ENCODE assay signal across 21 mouse cellular contexts in genomic region chr2:152122896-152123295, GRCm38 (mm10). TPM values are rescaled to one million over a fixed set of nuclear protein-coding genes. Genes with fewer than 3 reads are reported as not detected.
DNase-seq lines count a peak whose midpoint lies in the region; ATAC-seq and TF ChIP-seq lines count a peak whose summit lies in the region.
"Had no signal": no experiment of that assay in that cellular context is flagged by ENCODE, and none has a peak within 500 bp of the region (broad histone marks: within the 10 kb centered on the region; RNA-seq: fewer than 3 reads in every experiment).

No protein-coding gene starts in this region.

- intact Hi-C loops in heart, adult 2 months (cut with DNase I) = no loop called here

- H3K27me3 ChIP-seq in erythroblast, embryonic 14.5 days (ENCODE audit: control insufficient read depth) = no peaks in the 10 kb centered on the region
- H3K27me3 ChIP-seq in liver, embryonic 15.5 days = no peaks in the 10 kb centered on the region
- H3K27me3 ChIP-seq in heart, adult 2 months (ENCODE audit: control insufficient read depth, insufficient read depth, low read length) = no peaks in the 10 kb centered on the region
- H3K27me3 ChIP-seq: forebrain, embryonic 15.5 days; limb, embryonic 13.5 days had no signal

- peak overlapping the region; percentile 29 for H3K4me3 ChIP-seq in erythroblast, embryonic 14.5 days (replicated peaks)
- H3K4me3 ChIP-seq in liver, embryonic 15.5 days (replicated peaks) = no peak overlapping the region
- no peak overlapping the region for H3K4me3 ChIP-seq in heart, adult 2 months
- H3K4me3 ChIP-seq: forebrain, embryonic 15.5 days; heart, embryonic 10.5 days; limb, embryonic 13.5 days had no signal

- peak overlapping the region; percentile 54 for H3K4me2 ChIP-seq in liver, embryonic 15.5 days
- H3K4me2 ChIP-seq: forebrain, embryonic 15.5 days; limb, embryonic 13.5 days had no signal

- no peaks in the 10 kb centered on the region for H3K36me3 ChIP-seq in erythroblast, embryonic 14.5 days (ENCODE audit: control insufficient read depth)
- no peaks in the 10 kb centered on the region for H3K36me3 ChIP-seq in liver, embryonic 15.5 days (replicated peaks)
- H3K36me3 ChIP-seq in heart, adult 2 months (ENCODE audit: control insufficient read depth, insufficient read depth, low read length) = no peaks in the 10 kb centered on the region
- H3K36me3 ChIP-seq: forebrain, embryonic 15.5 days; heart, embryonic 10.5 days; limb, embryonic 13.5 days had no signal

- H3K9me3 ChIP-seq in erythroblast, embryonic 14.5 days (ENCODE audit: control insufficient read depth, low read length) = no peaks in the 10 kb centered on the region
- H3K9me3 ChIP-seq in liver, embryonic 15.5 days (replicated peaks) = no peaks in the 10 kb centered on the region
- H3K9me3 ChIP-seq: forebrain, embryonic 15.5 days; heart, embryonic 10.5 days; limb, embryonic 13.5 days had no signal

- peaks cover 66% of the 10 kb centered on the region for H3K4me1 ChIP-seq in erythroblast, embryonic 14.5 days (ENCODE audit: control insufficient read depth)
- peaks cover 43% of the 10 kb centered on the region for H3K4me1 ChIP-seq in liver, embryonic 15.5 days (replicated peaks)
- no peaks in the 10 kb centered on the region for H3K4me1 ChIP-seq in heart, adult 2 months (ENCODE audit: control insufficient read depth, insufficient read depth, low read length)
- H3K4me1 ChIP-seq: forebrain, embryonic 15.5 days had no signal

- TF ChIP-seq CTCF in heart, adult 2 months (IDR thresholded peaks at IDR 0.05) = no peak

- DNase-seq in frontal cortex, postnatal 25 days (ENCODE audit: low spot score in 2 of 2) = no peak
- peak; percentile 84 for DNase-seq in MEL-GATA-1-ER (ENCODE audit: extremely low read depth, low read depth)
- no peak for DNase-seq in embryo, embryonic 11 days
- DNase-seq in heart, adult 2 months = no peak
- no peak for DNase-seq in cerebellum, postnatal 14 days
- DNase-seq: cerebellum, postnatal 10 days; kidney, adult 18-20 months; retina, postnatal 1 day had no signal

- WGBS in liver, embryonic 15.5 days (ENCODE audit: insufficient replicate concordance) = 13% methylated on average over 9 of the region's 9 CpGs
- WGBS in heart, adult 2 months = 65% methylated on average over 9 of the region's 9 CpGs

- TF ChIP-seq EP300 in heart, adult 2 months (IDR thresholded peaks at IDR 0.05; ENCODE audit: insufficient read depth, low read depth, low read length) = no peak

- peak overlapping the region; percentile 63 for H3K27ac ChIP-seq in liver, embryonic 15.5 days (replicated peaks)
- H3K27ac ChIP-seq in heart, adult 2 months = no peak overlapping the region
- H3K27ac ChIP-seq: forebrain, embryonic 15.5 days; heart, embryonic 10.5 days; kidney, postnatal 0 days; limb, embryonic 13.5 days had no signal

- no peak overlapping the region for H3K9ac ChIP-seq in liver, embryonic 15.5 days
- no peak overlapping the region for H3K9ac ChIP-seq in heart, adult 2 months (ENCODE audit: low read depth, low read length)
- H3K9ac ChIP-seq: forebrain, embryonic 15.5 days; limb, embryonic 13.5 days had no signal

- ATAC-seq in frontal cortex, adult (ENCODE audit: low TSS enrichment) = peak; percentile 73
- peak; percentile 98 for ATAC-seq in liver, embryonic 15.5 days (ENCODE audit: insufficient read depth)
- ATAC-seq: forebrain, embryonic 15.5 days had no signal

- H3K79me2 ChIP-seq in heart, adult 2 months (replicated peaks; ENCODE audit: control insufficient read depth, insufficient read depth, low read length) = no peaks in the 10 kb centered on the region

- TF ChIP-seq POLR2A in heart, adult 2 months (IDR thresholded peaks at IDR 0.05; ENCODE audit: insufficient read depth, low read depth, low read length) = no peak

RNA-seq across cellular contexts. Expression of gene Srxn1, which starts 17.6 kb away (rescaled TPM):
- 2.6 TPM in 2 replicates for polyA plus RNA-seq in erythroblast, embryonic 14.5 days (2012)
- polyA plus RNA-seq in liver, embryonic 15.5 days (2015; fragmentation: Nextera tagmentation; extraction: Ambion mirVana) = 11.1 and 11.6 TPM in 2 replicates
- 10 to 100 TPM; 19.2 to 23.9 TPM for total RNA-seq in heart, adult 2 months (2021)
- polyA plus RNA-seq in heart, adult 2 months (2012; rRNA removed) = 35.9 and 40.0 TPM in 2 replicates

RNA-seq across cellular contexts. Expression of gene Tcf15, which starts 20.5 kb away (rescaled TPM):
- 0.21 and 0.42 TPM in 2 replicates for polyA plus RNA-seq in erythroblast, embryonic 14.5 days (2012)
- 0.50 and 0.51 TPM in 2 replicates for polyA plus RNA-seq in liver, embryonic 15.5 days (2015; fragmentation: Nextera tagmentation; extraction: Ambion mirVana)
- total RNA-seq in heart, adult 2 months (2021) = 10 to 100 TPM; 26.7 to 32.1 TPM
- 21.2 and 25.9 TPM in 2 replicates for polyA plus RNA-seq in heart, adult 2 months (2012; rRNA removed)
- total RNA-seq: midbrain, postnatal 0 days; neutrophil, adult 5-6 weeks had no signal

RNA-seq across cellular contexts. Expression of gene Scrt2, which starts 41.6 kb away (rescaled TPM):
- polyA plus RNA-seq in erythroblast, embryonic 14.5 days (2012) = 0.03 TPM in 1 of 2 replicates, not detected in the other
- polyA plus RNA-seq in liver, embryonic 15.5 days (2015; fragmentation: Nextera tagmentation; extraction: Ambion mirVana) = not detected in 2 replicates
- not detected for total RNA-seq in heart, adult 2 months (2021)
- not detected in 2 replicates for polyA plus RNA-seq in heart, adult 2 months (2012; rRNA removed)
- total RNA-seq: gastrocnemius, postnatal 4 days; neutrophil, adult 5-6 weeks had no signal
- polyA plus RNA-seq: heart, embryonic 10.5 days; heart, postnatal 0 days; kidney, postnatal 0 days; limb, embryonic 13.5 days; lung, embryonic 16.5 days; thymus, postnatal 0 days had no signal

Comparison
In these comparisons a context has a peak if more than half of its experiments do, and no peak if none do; other contexts are left out.
1. RNA of gene Tcf15, which starts 20.5 kb away (polyA plus RNA-seq): 21.2 to 25.9 TPM in heart, adult 2 months; 0.50 to 0.51 TPM in liver, embryonic 15.5 days and 0.21 to 0.42 TPM in erythroblast, embryonic 14.5 days; every median in the first group is over 10 times any median in the second.